Mouse (Mus musculus): Measurements from ENCODE around the gene C130050O18Rik. TPM values are rescaled to one million over a fixed set of nuclear protein-coding genes. Genes with fewer than 3 reads are reported as not detected.

Gene C130050O18Rik
- not detected for polyA plus RNA-seq (2015; fragmentation: Illumina TruSeq; extraction: RNeasy Lipid Tissue Mini Kit (QIAGEN cat#74804); ENCODE audit: insufficient read depth, low read depth, low replicate concordance)

DNA sequence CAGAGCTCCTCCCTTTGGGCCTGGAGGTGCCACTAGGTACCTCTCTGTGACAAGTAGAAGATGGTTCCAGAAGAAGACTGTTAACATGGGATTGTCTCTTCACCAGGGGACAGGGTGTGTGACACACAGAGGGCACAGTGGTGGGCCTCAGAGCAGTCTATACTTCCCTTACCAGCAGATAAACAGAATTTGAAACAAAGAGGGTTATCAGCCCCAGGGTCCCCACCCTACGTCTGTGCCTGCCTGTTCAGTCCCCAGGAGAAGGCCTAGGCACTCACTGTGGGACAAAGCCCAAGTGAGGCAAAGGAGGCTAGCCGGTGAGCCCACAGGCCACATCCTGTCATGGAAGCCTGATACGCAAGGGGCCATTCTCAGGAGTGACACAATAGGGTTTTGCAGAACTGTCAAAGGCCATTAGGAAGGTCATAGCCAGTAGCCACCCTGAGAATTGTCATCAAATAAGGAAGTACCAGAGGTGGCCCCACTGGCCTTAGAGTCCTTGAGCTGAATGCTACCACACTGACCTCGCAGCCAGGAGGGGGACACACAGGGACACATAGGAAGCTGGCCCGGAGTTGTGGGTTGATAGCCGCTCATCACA is at the start of gene C130050O18Rik:
Gene C130050O18Rik (plus strand): TSS at position 480 of the 601 bp plus-strand sequence.

DNA sequence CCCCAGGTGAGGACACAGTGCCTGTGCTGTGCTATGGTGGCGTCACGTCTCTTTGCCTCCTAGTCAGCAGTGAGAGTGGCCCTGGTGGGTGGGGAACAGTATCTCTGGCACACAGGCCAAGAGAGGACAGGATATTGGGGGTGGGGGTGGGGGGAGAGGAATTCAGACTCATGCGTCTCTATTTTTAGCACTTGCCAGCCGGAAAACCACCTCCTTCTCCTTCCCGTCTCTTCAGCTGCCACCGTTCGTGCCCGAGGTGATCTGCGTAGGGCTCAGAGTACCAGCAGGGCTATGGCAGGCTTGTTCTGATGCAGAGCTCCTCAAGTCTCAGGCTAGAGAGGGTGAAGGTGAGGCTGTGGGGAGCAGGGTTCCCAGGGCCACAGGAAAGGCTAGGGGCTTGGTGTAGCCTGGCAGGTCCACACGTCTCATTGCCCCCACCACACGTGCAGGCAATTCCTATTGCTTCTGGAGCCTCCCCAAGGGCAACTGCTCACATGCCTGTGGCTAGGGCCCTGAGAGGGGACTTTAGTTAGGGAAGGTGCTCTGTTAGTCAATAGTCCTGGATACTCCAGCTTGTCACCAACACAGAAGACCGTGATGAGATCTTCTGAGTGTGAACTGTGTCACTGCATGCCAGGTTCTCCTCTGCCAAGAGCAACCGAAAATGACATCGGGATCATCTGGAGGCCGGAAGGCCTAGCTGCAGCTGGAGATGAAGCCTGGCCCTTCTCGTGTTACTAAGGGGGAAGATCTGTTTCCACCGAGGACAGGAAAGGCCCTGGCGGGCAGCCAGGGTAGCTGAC is 27.4 kb upstream of the C130050O18Rik start, which contains the start of gene Gpr146:
Gene Gpr146 (plus strand): TSS at position 230 of the 803 bp plus-strand sequence.

DNA sequence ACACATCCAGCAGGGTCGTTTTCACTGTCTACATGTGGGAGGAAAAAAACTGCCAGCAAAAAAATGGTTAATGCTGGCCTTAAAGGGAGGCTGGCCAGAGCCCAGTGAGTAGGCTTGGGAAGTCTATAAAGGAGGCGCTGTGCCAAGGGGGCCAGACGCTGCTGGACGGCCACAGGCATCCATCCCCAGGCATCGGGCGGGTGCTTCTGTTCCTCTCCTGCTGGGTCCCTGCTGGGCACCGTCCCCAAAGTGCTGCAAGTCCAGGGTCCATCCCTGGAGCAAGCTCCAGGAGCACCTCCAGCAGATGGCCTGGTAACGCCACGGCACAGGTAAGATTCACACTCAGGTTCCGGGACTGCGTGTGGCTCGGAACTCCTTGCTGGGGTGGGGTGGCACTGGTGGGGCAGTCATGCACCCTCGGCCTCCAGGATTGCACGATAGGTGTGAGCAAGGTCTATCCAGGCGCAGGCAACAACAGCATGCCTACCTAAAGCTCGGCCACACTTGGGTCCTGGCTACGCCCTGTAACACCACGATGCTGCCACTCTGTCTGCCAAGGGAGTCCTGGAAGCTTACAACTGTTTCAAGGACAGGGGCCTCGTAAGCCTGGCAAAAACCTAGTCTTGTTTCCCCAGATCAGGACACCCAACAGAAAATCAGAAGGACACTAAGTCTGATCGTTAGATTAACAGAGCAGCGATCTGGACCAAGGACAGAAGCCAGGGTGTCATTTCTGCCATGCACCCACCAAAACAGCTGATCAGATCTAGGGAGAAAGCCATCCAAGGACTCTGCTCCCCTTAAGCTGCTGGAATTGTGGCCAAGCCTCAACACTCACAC is 18.2 kb downstream of the C130050O18Rik start, which contains the start of gene Gper1:
Gene Gper1 (plus strand): TSS at position 126 of the 840 bp plus-strand sequence.

DNA sequence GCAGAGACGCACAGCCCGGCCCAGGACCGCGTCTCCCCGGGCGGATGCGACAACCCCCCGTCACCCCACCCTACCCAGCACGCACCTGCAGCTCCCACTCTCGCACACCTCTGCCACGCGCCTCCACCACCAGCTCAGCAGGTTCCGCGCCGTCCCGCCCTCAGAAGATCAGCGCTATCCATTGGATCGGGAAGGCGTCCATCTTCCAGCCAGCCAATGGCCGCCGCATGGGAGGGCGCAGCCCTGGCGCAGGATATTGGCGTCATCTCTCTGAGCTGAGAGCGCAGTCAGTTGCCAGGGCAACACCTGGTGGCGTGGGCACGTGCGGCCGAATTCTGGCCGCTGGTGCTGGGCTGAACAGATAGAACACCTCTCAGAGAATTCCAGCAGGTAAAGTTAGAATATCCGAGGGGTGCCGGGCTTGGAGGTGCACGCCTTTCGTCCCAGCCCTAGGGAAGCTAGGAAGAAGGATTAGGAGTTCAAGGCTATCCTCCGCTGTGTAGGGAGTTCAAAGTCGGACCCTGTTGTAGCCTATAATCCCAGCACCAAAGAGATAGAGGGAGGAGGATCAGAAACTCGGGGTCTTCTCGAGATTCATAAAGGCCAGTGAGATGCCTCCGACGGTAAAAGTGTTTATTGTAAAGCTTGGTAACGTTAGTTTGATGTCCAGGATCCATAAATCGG is 55.4 kb downstream of the C130050O18Rik start, which contains the start of gene 3110082I17Rik:
Gene 3110082I17Rik (minus strand): TSS at position 144 of the 684 bp plus-strand sequence.

Other genes with a start within 250 kb of the C130050O18Rik start
- gene Sun1, start 204.6 kb upstream of the C130050O18Rik start, polyA plus RNA-seq (2015; fragmentation: Illumina TruSeq; extraction: RNeasy Lipid Tissue Mini Kit (QIAGEN cat#74804); ENCODE audit: insufficient read depth, low read depth, low replicate concordance) = 16.5 TPM
- gene Get4, start 153.0 kb upstream of the C130050O18Rik start, polyA plus RNA-seq (2015; fragmentation: Illumina TruSeq; extraction: RNeasy Lipid Tissue Mini Kit (QIAGEN cat#74804); ENCODE audit: insufficient read depth, low read depth, low replicate concordance) = 13.7 TPM
- gene Adap1, start 79.7 kb upstream of the C130050O18Rik start, polyA plus RNA-seq (2015; fragmentation: Illumina TruSeq; extraction: RNeasy Lipid Tissue Mini Kit (QIAGEN cat#74804); ENCODE audit: insufficient read depth, low read depth, low replicate concordance) = 1.5 TPM
- gene Cox19, start 53.9 kb upstream of the C130050O18Rik start, polyA plus RNA-seq (2015; fragmentation: Illumina TruSeq; extraction: RNeasy Lipid Tissue Mini Kit (QIAGEN cat#74804); ENCODE audit: insufficient read depth, low read depth, low replicate concordance) = 17.0 TPM
- not detected for gene Cyp2w1, start 52.7 kb upstream of the C130050O18Rik start, polyA plus RNA-seq (2015; fragmentation: Illumina TruSeq; extraction: RNeasy Lipid Tissue Mini Kit (QIAGEN cat#74804); ENCODE audit: insufficient read depth, low read depth, low replicate concordance)
- 4.9 TPM for gene Gpr146, start 27.6 kb upstream of the C130050O18Rik start, polyA plus RNA-seq (2015; fragmentation: Illumina TruSeq; extraction: RNeasy Lipid Tissue Mini Kit (QIAGEN cat#74804); ENCODE audit: insufficient read depth, low read depth, low replicate concordance)
- 1.6 TPM for gene Gper1, start 17.9 kb downstream of the C130050O18Rik start, polyA plus RNA-seq (2015; fragmentation: Illumina TruSeq; extraction: RNeasy Lipid Tissue Mini Kit (QIAGEN cat#74804); ENCODE audit: insufficient read depth, low read depth, low replicate concordance)
- 2.1 TPM for gene 3110082I17Rik, start 55.2 kb downstream of the C130050O18Rik start, polyA plus RNA-seq (2015; fragmentation: Illumina TruSeq; extraction: RNeasy Lipid Tissue Mini Kit (QIAGEN cat#74804); ENCODE audit: insufficient read depth, low read depth, low replicate concordance)
- gene Zfand2a, start 79.3 kb downstream of the C130050O18Rik start, polyA plus RNA-seq (2015; fragmentation: Illumina TruSeq; extraction: RNeasy Lipid Tissue Mini Kit (QIAGEN cat#74804); ENCODE audit: insufficient read depth, low read depth, low replicate concordance) = 5.1 TPM
- gene Uncx, start 138.2 kb downstream of the C130050O18Rik start, polyA plus RNA-seq (2015; fragmentation: Illumina TruSeq; extraction: RNeasy Lipid Tissue Mini Kit (QIAGEN cat#74804); ENCODE audit: insufficient read depth, low read depth, low replicate concordance) = not detected